Mouse (Mus musculus) kidney, embryonic 15.5 days (tissue): ENCODE measurements around the gene Atxn7l3. TPM values are rescaled to one million over a fixed set of nuclear protein-coding genes. Genes with fewer than 3 reads are reported as not detected.

Experiments
- ATAC-seq: fragments of 200-750 bp; cut with Nextera tagmentation; replicated peaks from 2 replicates; pipeline ENCODE4 v1.8.0; 2017; ENCODE audit warnings: moderate TSS enrichment; ENCODE audit not compliant: low FRiP score
- H3K27ac ChIP-seq: fragments of 300-500 bp; sonication (generic); 2 replicates; pipeline ENCODE4 v1.5.1; 2015; ENCODE audit warnings: mild to moderate bottlenecking, inconsistent platforms
- H3K27me3 ChIP-seq: fragments of 300-500 bp; sonication (generic); 2 replicates; pipeline ENCODE4 v1.6.1; 2015; ENCODE audit warnings: inconsistent platforms
- H3K36me3 ChIP-seq: fragments of 300-500 bp; sonication (generic); 2 replicates; pipeline ENCODE4 v1.6.1; 2015; ENCODE audit warnings: inconsistent platforms
- H3K4me1 ChIP-seq: fragments of 300-500 bp; sonication (generic); 2 replicates; pipeline ENCODE4 v1.6.1; 2015; ENCODE audit warnings: inconsistent platforms
- H3K4me2 ChIP-seq: fragments of 300-500 bp; sonication (generic); 2 replicates; pipeline ENCODE4 v1.6.1; 2015; ENCODE audit warnings: moderate library complexity, mild to moderate bottlenecking, inconsistent platforms
- H3K4me3 ChIP-seq: fragments of 300-500 bp; sonication (generic); replicated peaks from 2 replicates; pipeline ENCODE4 v1.5.1; 2015; ENCODE audit warnings: mild to moderate bottlenecking, inconsistent platforms
- H3K9ac ChIP-seq: fragments of 300-500 bp; sonication (generic); 2 replicates; pipeline ENCODE4 v1.6.1; 2015; ENCODE audit warnings: mild to moderate bottlenecking, inconsistent platforms
- H3K9me3 ChIP-seq: fragments of 300-500 bp; sonication (generic); replicated peaks from 2 replicates; pipeline ENCODE4 v1.6.1; 2016; ENCODE audit warnings: inconsistent platforms
- WGBS: fragments of 180-500 bp; shearing (Covaris S2); methylation state at CpG from one replicate; pipeline ENCODE4 v1.1.7; 2015; ENCODE audit warnings: mixed read lengths; 5-methylcytosine and 5-hydroxymethylcytosine counted together
- polyA plus RNA-seq: library from polyadenylated mRNA; unstranded; fragments of >200 nt; fragmentation: Nextera tagmentation; extraction: Ambion mirVana; gene quantifications from 2 replicates; pipeline ENCODE4 v1.2.1, GENCODE M21; 2015

Gene Atxn7l3
- polyA plus RNA-seq, 1 experiment from 2014 or later = 14.0 TPM

- Histone ChIP-seq H3K27me3 (no peaks in the 10 kb centered on the region), H3K27ac (peak overlapping the region; percentile 99), H3K4me2 (peak overlapping the region; percentile 89), H3K9me3 (no peaks in the 10 kb centered on the region), H3K36me3 (peaks cover 27% of the 10 kb centered on the region), H3K4me3 (peak overlapping the region; percentile 100), H3K4me1 (peaks cover 23% of the 10 kb centered on the region), H3K9ac (peak overlapping the region; percentile 100)
- ATAC-seq = peak; percentile 62
- WGBS = under 1% methylated on average over 53 of the region's 77 CpGs
Observed at GRCm38 (mm10) chr11:102317901-102318575, 21.6 kb upstream of the Atxn7l3 start.

GRCm38 (mm10) chr11:102317298-102317900 lies 21.0 kb upstream of the Atxn7l3 start:
- peaks cover 23% of the 10 kb centered on the region for H3K4me1 ChIP-seq
- peak overlapping the region; percentile 100 for H3K9ac ChIP-seq
- H3K27ac ChIP-seq = peak overlapping the region; percentile 99
- WGBS = under 1% methylated on average over 82 of the region's 87 CpGs
- no peaks in the 10 kb centered on the region for H3K9me3 ChIP-seq
- peak; percentile 10; the same call in 1 of the 2 replicates for ATAC-seq
- H3K4me3 ChIP-seq = peak overlapping the region; percentile 100
- peak overlapping the region; percentile 89 for H3K4me2 ChIP-seq
- no peaks in the 10 kb centered on the region for H3K27me3 ChIP-seq
- peaks cover 34% of the 10 kb centered on the region for H3K36me3 ChIP-seq

GRCm38 (mm10) chr11:102316572-102317297 lies 20.3 kb upstream of the Atxn7l3 start:
- Histone ChIP-seq H3K9ac (peak overlapping the region; percentile 100), H3K4me3 (peak overlapping the region; percentile 100), H3K27me3 (no peaks in the 10 kb centered on the region), H3K4me2 (peak overlapping the region; percentile 89), H3K4me1 (peaks cover 23% of the 10 kb centered on the region), H3K27ac (peak overlapping the region; percentile 99), H3K36me3 (peaks cover 41% of the 10 kb centered on the region), H3K9me3 (no peaks in the 10 kb centered on the region)
- WGBS = under 1% methylated on average over 67 of the region's 80 CpGs
- ATAC-seq = peak; percentile 27; the same call in 1 of the 2 replicates

GRCm38 (mm10) chr11:102315690-102316571 lies 19.5 kb upstream of the Atxn7l3 start:
- Histone ChIP-seq H3K4me1 (peaks cover 26% of the 10 kb centered on the region), H3K9ac (peak overlapping the region; percentile 100), H3K27ac (peak overlapping the region; percentile 99), H3K4me2 (peak overlapping the region; percentile 89), H3K36me3 (peaks cover 43% of the 10 kb centered on the region), H3K27me3 (no peaks in the 10 kb centered on the region), H3K4me3 (peak overlapping the region; percentile 100), H3K9me3 (no peaks in the 10 kb centered on the region)
- 13% methylated on average over 14 of the region's 14 CpGs for WGBS
- ATAC-seq = no peak

DNA sequence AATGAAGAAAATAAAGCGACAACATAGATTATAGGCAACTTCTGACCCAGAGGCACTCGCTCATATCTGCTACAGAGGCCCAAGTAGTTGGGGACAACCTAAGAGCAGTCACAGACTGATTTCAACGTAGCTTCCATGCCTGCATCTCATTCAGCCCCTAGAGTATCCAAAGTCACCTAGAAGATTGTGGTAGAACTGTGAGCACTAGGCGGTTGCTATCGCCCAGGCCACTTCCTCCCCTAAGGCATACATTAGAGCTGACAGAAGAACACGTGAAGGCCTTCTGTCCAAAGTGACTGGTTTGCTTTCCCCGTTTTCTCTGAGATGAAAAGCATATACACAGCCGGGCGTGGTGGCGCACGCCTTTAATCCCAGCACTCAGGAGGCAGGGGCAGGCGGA lies 17.9 kb upstream of the Atxn7l3 start:
- Histone ChIP-seq H3K4me2 (no peak overlapping the region), H3K9ac (no peak overlapping the region), H3K27ac (no peak overlapping the region), H3K9me3 (no peaks in the 10 kb centered on the region), H3K36me3 (peaks cover 58% of the 10 kb centered on the region), H3K4me1 (peaks cover 35% of the 10 kb centered on the region), H3K4me3 (no peak overlapping the region), H3K27me3 (no peaks in the 10 kb centered on the region)
- 89% methylated on average over 12 of the region's 12 CpGs for WGBS
- no peak for ATAC-seq

GRCm38 (mm10) chr11:102312586-102312985 lies 16.2 kb upstream of the Atxn7l3 start:
- 88% methylated on average over 6 of the region's 6 CpGs for WGBS
- Histone ChIP-seq H3K36me3 (peaks cover 68% of the 10 kb centered on the region), H3K4me3 (no peak overlapping the region), H3K4me1 (peaks cover 42% of the 10 kb centered on the region), H3K4me2 (no peak overlapping the region), H3K27ac (no peak overlapping the region), H3K27me3 (no peaks in the 10 kb centered on the region), H3K9me3 (no peaks in the 10 kb centered on the region), H3K9ac (no peak overlapping the region)
- ATAC-seq = no peak

GRCm38 (mm10) chr11:102311966-102312365 lies 15.5 kb upstream of the Atxn7l3 start:
- Histone ChIP-seq H3K27ac (no peak overlapping the region), H3K9me3 (no peaks in the 10 kb centered on the region), H3K4me3 (no peak overlapping the region), H3K4me1 (peaks cover 42% of the 10 kb centered on the region), H3K27me3 (no peaks in the 10 kb centered on the region), H3K36me3 (peaks cover 74% of the 10 kb centered on the region), H3K9ac (no peak overlapping the region), H3K4me2 (no peak overlapping the region)
- ATAC-seq = no peak
- 87% methylated on average over 4 of the region's 4 CpGs for WGBS

DNA sequence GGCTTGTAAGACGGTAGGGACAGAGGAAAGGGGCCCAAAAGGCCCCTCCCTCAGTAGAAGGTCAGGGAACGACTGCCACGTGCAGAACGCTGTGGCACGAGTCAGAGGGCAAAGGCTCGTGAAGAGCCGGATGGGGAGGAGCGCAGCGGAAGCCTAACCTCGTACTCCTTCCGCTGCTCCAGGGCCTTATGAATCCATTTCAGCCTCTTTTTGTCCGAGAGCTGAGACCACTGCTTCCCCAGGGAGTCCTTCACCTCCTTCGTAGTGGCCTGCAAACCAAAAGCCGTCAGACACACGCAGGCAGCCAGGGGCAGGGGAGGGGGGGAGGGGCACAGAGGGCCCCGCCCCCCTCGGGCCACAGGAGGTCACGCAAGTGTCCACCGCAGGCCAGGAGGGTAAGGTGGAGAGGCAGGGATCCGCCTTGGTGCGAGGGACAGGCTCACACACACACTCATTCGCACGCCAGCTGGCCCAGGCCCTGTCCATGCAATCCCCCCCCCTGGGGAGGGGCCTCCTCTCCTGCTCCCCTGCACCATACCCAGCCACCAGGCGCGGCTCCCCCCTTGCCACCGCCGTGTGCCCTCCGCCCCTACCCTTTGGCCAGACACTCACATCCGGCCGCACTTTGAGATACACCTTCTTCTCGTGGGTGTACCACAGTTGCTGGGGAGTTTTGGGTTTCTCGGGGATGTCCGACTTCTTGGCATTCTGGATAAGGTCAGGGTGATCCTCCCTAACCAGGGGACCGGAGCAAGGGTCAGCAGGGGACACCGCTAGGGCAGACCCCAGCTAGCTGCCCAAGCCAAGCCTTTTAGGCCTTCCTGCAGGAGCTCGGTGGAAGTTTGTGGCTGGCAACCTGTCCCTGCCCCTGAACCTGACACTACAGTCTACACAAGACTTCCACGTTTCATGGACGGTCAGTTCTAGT lies 14.6 kb upstream of the Atxn7l3 start:
- no peaks in the 10 kb centered on the region for H3K9me3 ChIP-seq
- H3K4me3 ChIP-seq = no peak overlapping the region
- WGBS = 34% methylated on average over 38 of the region's 38 CpGs
- H3K4me1 ChIP-seq = peaks cover 40% of the 10 kb centered on the region
- no peaks in the 10 kb centered on the region for H3K27me3 ChIP-seq
- 0 out of 2 replicates have a peak overlapping the region, but pooled peaks have one; percentile 6 for H3K27ac ChIP-seq
- ATAC-seq = no peak
- no peak overlapping the region; the same call in 1 of the 2 replicates for H3K9ac ChIP-seq
- peaks cover 84% of the 10 kb centered on the region for H3K36me3 ChIP-seq
- H3K4me2 ChIP-seq = peak overlapping the region; percentile 24; the same call in 1 of the 2 replicates

GRCm38 (mm10) chr11:102309821-102310617 lies 13.6 kb upstream of the Atxn7l3 start:
- H3K4me1 ChIP-seq = peaks cover 33% of the 10 kb centered on the region
- no peak for ATAC-seq
- H3K36me3 ChIP-seq = peaks cover 82% of the 10 kb centered on the region
- H3K27ac ChIP-seq = peak overlapping the region; percentile 63
- H3K4me3 ChIP-seq = peak overlapping the region; percentile 38
- H3K9me3 ChIP-seq = no peaks in the 10 kb centered on the region
- H3K4me2 ChIP-seq = peak overlapping the region; percentile 59
- H3K9ac ChIP-seq = peak overlapping the region; percentile 8; the same call in 1 of the 2 replicates
- no peaks in the 10 kb centered on the region for H3K27me3 ChIP-seq
- 86% methylated on average over 22 of the region's 22 CpGs for WGBS

GRCm38 (mm10) chr11:102308979-102309378 lies 12.5 kb upstream of the Atxn7l3 start:
- H3K4me3 ChIP-seq = peak overlapping the region; percentile 38
- H3K9me3 ChIP-seq = no peaks in the 10 kb centered on the region
- peaks cover 33% of the 10 kb centered on the region for H3K4me1 ChIP-seq
- H3K27ac ChIP-seq = peak overlapping the region; percentile 63
- no peaks in the 10 kb centered on the region for H3K27me3 ChIP-seq
- H3K4me2 ChIP-seq = peak overlapping the region; percentile 59
- H3K9ac ChIP-seq = peak overlapping the region; percentile 8; the same call in 1 of the 2 replicates
- ATAC-seq = peak; percentile 96
- peaks cover 72% of the 10 kb centered on the region for H3K36me3 ChIP-seq
- under 1% methylated on average over 27 of the region's 27 CpGs for WGBS
